Mouse (Mus musculus) thymus, adult 2 months (tissue): Measurements from ENCODE around the gene Trp53rka.

Source experiments
- CTCF ChIP-seq: fragments of 200-500 bp; IDR thresholded peaks from 2 replicates; pipeline ENCODE4 v1.5.1; 2012; ENCODE audit warnings: mild to moderate bottlenecking, control low read depth, low read length, moderate library complexity, borderline replicate concordance; ENCODE audit not compliant: control insufficient read depth, poor library complexity, insufficient read depth; ENCODE audit errors: extremely low read depth
- POLR2A ChIP-seq: fragments of 200-500 bp; IDR thresholded peaks from 2 replicates; pipeline ENCODE4 v1.6.1; 2012; ENCODE audit warnings: mild to moderate bottlenecking, low read length, control low read depth, moderate library complexity; ENCODE audit not compliant: control insufficient read depth, poor library complexity, insufficient read depth; ENCODE audit errors: extremely low read depth

- TF ChIP-seq CTCF (no peak), POLR2A (no peak)
Observed at GRCm38 (mm10) chr2:165458189-165458588, 34.9 kb downstream of the Trp53rka start.
